Mouse (Mus musculus) erythroblast, adult 5-6 weeks (primary cell): ENCODE data around the gene Osbpl3. TPM values are rescaled to one million over a fixed set of nuclear protein-coding genes. Genes with fewer than 3 reads are reported as not detected.

Experiments
- ATAC-seq: replicated peaks from 2 replicates; pipeline ENCODE4 v1.8.0; 2016; ENCODE audit warnings: moderate number of reproducible peaks, mild to moderate bottlenecking, moderate TSS enrichment, inconsistent platforms; ENCODE audit not compliant: poor library complexity, low FRiP score, severe bottlenecking
- total RNA-seq, 2 experiments: library from RNA; stranded (forward) in 1 of 2; stranded (reverse) in 1 of 2; fragments of 150-400 nt in 1 of 2; fragments of 200-764, 138-1000 nt in 1 of 2; gene quantifications; 2 replicates each; pipeline versions ENCODE4 v1.2.3 to v1.2.4; 2015 to 2017; ENCODE audit warnings: low replicate concordance in 2 of 2

Gene Osbpl3
- total RNA-seq, 2 experiments from 2014 or later, result 0.77 to 2.5 TPM

GRCm38 (mm10) chr6:50350911-50351310 is 105.1 kb downstream of the Osbpl3 start:
- no peak for ATAC-seq

- ATAC-seq, result no peak
Observed at GRCm38 (mm10) chr6:50348619-50349018, 107.4 kb downstream of the Osbpl3 start.

DNA sequence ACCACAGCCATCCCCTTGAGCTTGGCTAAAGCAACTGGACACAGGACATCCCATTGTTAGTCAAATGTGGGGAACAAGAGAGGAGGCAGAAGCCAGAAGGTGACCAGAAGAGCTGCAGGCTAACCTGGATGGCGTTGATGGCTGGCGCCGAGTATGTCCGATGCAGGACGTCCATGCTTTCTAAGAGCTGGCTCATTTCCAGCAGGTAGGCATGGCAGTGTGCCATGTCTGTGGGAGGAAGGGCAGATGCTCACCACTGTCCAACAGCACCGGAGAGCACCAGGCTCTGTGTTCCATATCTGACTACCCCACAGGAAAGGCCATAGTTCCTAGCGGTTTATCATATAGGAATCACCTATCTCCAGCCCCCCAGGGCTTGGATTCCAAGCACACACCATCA is 109.8 kb downstream of the Osbpl3 start:
- no peak for ATAC-seq

DNA sequence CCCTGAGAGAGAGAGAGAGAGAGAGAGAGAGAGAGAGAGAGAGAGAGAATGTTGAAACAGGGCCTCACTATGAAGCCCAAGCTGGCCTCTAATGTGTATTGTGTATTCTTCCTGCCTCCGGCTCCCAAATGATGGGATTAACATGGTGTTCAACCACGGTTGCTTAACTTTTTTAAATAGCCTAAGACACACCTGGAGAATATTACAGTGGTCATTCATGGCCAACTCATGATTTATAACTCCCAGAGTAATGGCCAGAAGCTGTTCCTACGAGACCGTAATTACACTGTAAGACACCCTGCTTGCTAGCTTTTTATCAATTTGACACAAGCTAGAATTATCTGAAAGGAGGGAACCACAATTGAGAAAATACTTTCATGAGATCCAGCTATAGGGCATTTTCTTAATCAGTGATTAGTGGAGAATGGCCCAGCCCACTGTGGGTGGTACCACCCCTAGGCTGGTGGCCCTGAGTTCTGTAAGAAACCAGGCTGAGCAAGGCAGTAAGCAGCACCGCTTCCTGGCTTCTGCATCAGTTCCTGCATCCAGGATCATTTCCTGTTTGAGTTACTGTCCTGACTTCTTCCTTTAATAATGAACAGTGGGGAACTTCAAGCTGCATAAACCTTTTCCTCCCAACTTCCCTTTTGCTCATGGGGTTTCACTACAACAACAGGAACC is 115.6 kb downstream of the Osbpl3 start:
- no peak for ATAC-seq

DNA sequence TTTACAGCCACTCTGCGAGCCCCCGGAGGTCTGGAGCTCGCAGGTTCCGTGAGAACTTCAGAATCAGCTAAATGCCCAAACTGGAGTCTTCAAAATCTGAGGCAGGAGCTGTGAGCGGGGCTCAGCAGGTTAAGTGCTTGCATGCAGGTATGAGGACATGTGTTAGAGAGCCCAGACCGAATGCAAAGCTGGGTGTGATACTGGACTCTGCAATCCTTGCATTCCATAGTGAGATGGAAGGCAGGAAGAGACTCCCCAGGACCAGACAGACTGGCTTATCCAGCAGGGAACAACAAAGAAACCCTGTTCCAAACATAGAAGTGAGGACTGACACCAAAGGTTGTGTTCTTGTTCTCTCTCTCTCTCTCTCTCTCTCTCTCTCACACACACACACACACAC is 118.6 kb downstream of the Osbpl3 start:
- no peak for ATAC-seq

GRCm38 (mm10) chr6:50336376-50336775 is 119.6 kb downstream of the Osbpl3 start:
- no peak for ATAC-seq

DNA sequence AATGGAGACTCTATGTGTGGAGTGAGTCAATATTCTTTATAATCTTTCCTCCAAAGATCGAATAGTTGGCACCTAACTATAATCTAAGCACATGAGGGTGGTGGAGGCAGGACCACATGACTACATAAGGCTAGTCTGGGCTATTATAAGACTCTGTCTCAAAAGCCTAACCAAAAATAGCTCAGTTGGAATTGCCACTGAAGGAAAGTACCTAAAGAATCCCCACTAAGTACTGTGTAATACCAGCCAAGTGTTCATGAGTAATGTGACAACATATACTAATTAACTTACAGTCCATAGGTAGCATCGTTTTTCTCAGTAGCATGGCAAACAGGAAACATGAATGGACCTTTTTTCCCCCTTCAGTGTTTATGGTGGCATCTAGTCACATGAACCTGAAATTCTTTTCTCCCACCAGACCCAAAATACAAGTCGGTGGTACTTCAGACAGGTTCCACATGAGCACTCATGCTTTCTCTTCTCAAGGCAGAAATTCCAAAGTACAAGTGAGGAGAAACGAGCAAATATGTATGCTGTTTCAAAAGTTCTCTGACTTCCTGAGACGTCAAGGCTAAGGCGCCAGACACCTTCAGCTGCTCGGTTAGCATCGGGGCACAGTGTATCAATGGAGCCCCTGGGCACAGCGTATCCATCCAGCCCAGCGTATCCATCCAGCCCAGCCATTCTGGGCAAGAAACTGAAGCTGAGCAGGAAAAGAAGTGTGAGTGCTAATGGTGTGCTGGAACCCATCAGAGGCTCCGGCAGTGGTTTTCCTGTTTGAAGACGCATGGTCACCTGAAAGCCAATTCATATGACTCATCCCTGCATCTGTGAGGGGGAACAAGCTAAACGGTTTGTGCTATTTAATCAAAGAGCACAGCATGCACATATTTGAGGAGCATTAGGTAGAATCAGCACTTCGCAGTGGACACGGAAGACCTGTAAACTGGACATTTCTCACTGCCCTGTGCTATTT is 120.9 kb downstream of the Osbpl3 start:
- ATAC-seq, result no peak

GRCm38 (mm10) chr6:50333346-50333745 is 122.7 kb downstream of the Osbpl3 start:
- ATAC-seq, result no peak

DNA sequence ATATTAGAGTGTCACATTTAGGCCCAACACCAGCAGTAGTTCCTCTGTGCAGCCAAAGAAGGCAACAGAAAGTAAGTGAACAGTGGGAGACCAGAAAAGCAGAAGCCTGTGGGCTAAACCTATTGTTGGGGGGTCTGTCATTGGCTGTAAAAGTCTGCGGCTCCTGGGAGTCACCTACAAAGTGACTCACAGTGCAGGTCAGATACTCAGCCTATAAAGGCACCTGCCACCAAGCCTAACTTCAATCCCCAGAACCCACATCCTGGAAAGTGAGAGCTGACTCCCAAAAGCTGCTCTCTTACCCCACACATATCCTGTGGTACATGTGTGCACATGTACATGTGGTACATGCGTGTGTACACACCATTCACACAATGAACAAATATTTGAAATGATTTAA is 124.5 kb downstream of the Osbpl3 start:
- no peak for ATAC-seq

DNA sequence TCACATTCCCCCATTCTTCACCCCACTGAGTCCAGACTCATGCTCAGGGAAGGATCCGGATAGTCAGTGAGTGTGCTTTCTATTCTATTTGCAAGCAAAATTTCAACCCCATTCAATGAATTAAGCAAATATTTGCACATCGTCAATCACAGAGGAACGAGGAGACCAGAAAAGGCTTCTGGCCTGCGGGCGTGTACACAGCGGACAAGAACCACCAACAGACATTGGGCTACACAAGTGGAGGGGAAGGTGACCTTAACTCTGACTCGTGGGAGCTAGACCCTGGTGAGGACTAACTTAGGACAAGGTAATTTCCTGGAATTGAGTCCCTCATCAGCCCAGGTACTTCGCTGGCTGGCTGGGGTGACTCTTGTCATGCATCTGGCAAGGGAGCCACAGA is 126.6 kb downstream of the Osbpl3 start:
- ATAC-seq, result no peak

DNA sequence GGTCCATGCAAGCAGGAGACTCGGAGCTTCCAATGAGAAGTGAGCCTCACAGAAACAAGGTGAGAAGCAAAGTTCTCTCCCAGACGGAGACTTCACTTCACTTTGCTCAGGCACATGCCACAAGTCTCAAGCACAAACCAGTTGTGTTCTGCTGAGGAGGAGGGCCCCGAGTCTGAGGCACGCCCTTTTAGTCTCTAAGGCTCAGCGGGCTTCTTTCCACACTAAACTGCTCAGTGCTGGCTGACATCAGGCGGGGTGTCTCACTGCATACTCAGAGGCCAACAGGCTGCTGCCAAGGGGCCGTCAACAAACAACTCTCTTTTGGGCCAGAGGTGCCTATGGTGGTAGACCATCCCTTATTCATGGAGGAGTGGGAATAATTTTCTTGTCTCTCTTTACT is 127.1 kb downstream of the Osbpl3 start:
- no peak for ATAC-seq

- ATAC-seq, result no peak
Observed at GRCm38 (mm10) chr6:50326192-50326591, 129.8 kb downstream of the Osbpl3 start.

GRCm38 (mm10) chr6:50325485-50325884 is 130.5 kb downstream of the Osbpl3 start:
- no peak for ATAC-seq

DNA sequence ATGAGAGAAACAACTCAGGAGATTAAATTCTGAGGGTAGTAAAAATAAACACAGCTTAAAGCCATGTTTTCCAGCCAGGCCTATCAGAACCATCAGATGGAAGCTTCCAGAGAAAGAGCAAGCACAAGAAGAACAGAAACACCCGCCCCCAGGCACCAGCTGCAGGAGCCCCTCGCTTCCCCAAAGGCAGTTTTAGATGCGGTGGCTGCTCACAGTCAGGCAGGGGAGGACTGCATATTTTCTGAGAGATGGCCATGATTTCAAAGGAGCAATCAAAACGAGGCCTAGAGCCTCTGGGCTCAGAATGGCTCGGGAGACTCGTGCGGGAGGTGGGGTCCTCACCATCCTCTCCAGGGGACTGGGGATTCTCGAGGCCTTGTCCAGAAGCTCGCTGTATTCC is 133.4 kb downstream of the Osbpl3 start:
- ATAC-seq, result no peak

GRCm38 (mm10) chr6:50321739-50322138 is 134.3 kb downstream of the Osbpl3 start:
- ATAC-seq, result no peak

DNA sequence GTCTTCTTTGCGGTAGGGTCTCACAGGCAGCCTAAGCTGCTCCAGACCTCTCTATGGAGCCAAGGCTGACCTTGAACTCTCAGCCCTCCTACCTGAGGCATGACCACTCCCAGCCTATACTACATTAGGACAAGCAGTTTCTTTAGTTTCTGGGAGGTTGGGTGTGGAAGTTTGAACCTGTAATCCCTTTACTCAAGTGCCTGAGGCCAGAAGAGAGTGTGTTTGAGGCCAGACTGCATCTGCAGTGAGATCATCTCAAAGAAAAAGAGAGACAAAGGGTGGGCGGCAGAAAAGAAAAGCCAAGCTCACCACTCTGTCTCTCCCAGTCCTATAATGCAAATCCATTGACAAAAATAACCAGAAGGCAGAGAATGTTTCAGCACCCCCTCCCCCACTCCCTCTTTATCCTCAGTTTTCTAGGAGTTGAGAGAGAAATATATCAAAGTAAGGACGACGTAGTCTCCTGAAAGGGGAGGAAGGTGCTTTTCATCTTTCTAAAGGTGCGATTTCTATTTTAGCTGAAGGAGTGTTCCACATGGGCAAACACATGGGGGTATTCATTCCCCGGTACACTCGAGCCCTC is 137.3 kb downstream of the Osbpl3 start:
- ATAC-seq, result no peak

GRCm38 (mm10) chr6:50318150-50318549 is 137.9 kb downstream of the Osbpl3 start:
- no peak for ATAC-seq

DNA sequence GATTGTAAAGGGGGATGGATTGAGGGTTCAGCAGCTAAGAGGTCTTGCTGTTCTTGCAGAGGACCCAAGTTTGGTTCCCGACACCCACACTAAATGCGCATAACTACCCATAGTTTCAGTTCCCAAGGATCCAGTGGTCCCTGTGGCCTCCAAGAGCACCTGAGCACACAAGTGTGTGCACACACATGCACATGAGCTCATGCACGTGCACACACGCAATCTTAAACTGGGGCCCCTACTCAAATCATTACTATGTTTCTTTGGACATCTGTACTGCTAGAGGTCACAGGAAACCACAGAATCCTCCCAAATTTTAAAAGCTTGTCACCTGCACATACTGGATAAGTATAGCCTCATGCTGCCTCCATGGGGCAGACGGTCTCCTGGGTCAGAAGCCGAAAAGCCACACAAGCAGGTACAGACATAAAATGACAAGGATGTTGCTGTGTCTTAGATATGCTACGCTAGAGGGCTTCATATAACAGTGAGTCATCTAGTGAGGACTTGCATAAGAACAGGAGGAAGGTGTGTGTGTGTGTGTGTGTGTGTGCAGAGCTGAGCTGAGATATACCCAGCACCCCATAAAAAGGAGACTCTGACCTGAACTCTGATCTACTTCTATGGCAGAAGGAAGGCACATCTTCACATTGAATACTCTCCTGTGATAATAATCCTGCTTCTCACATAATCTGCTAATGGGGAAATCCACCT is 139.1 kb downstream of the Osbpl3 start:
- no peak for ATAC-seq

- ATAC-seq, result no peak
Observed at GRCm38 (mm10) chr6:50314406-50315071, 141.5 kb downstream of the Osbpl3 start.

DNA sequence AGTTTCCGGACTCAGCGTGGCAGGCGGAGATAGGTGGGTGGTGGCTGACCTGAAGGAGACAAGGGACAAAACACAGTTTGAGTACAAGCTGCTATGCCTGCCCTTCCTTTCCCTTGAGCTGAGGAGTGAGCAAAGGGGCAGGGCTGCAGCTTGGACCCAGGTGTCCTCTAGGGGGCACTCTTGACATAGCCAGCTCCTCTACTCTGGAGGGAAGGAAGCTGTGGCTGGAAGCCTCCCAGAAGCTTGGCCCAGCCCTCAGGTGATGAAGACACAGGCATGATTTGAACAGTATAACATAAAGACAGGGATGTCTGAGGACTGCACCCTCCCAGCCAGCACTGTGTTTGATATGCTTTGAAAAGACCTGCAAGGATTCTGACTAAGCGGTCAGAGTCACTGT is 143.4 kb downstream of the Osbpl3 start:
- no peak; the same call in 1 of the 2 replicates for ATAC-seq
